In the genomic region with DNA sequence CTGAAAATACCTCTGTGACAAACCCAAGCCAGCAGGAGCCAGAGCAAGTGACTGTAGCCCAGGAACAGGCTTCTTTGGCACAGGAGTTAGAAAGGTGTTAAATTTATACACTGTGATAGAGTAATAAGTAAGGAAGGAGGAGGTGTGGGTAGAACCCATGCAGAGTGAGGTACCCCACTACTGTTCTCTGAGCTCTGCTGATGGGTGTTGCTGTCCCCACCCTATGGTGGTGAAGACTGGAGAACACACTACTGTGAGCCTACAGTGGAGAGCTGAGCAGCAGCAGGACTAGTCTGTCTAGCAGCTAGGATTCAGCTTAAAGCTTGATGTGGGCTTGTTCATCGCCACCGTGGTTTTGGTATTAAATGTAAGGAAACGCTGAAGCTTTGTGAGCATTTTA, we compare ENCODE assay signal across 32 mouse cellular contexts.
"Had no signal": no experiment of that assay in that cellular context is flagged by ENCODE, and none has a peak within 500 bp of the region (broad histone marks: within the 10 kb centered on the region; RNA-seq: fewer than 3 reads in every experiment).

No protein-coding gene starts in this region.

- H3K9me3 ChIP-seq: limb, embryonic 10.5 days; limb, embryonic 15.5 days; liver, embryonic 12.5 days; liver, embryonic 13.5 days; liver, embryonic 15.5 days; lung, embryonic 15.5 days; midbrain, embryonic 15.5 days; neural tube, embryonic 12.5 days; neural tube, embryonic 13.5 days had no signal

- H3K36me3 ChIP-seq: limb, embryonic 15.5 days; liver, embryonic 15.5 days; lung, embryonic 15.5 days; midbrain, embryonic 12.5 days; midbrain, embryonic 13.5 days; midbrain, embryonic 15.5 days; neural tube, embryonic 12.5 days; neural tube, embryonic 13.5 days had no signal

- H3K27ac ChIP-seq: limb, embryonic 10.5 days; limb, embryonic 12.5 days; limb, embryonic 13.5 days; limb, embryonic 15.5 days; liver, embryonic 12.5 days; liver, embryonic 13.5 days; liver, embryonic 14.5 days; liver, embryonic 15.5 days; lung, embryonic 15.5 days; macrophage; midbrain, embryonic 10.5 days; midbrain, embryonic 12.5 days; midbrain, embryonic 13.5 days; midbrain, embryonic 15.5 days; neural tube, embryonic 12.5 days; neural tube, embryonic 13.5 days had no signal

- H3K27me3 ChIP-seq: limb, embryonic 12.5 days; limb, embryonic 13.5 days; limb, embryonic 15.5 days; liver, embryonic 12.5 days; liver, embryonic 13.5 days; liver, embryonic 15.5 days; lung, embryonic 15.5 days; megakaryocyte, embryonic 14.5 days; midbrain, embryonic 12.5 days; midbrain, embryonic 13.5 days; midbrain, embryonic 15.5 days; neural tube, embryonic 12.5 days; neural tube, embryonic 13.5 days had no signal

- H3K4me2 ChIP-seq: limb, embryonic 12.5 days; limb, embryonic 13.5 days; limb, embryonic 15.5 days; liver, embryonic 11.5 days; liver, embryonic 12.5 days; liver, embryonic 13.5 days; liver, embryonic 15.5 days; lung, embryonic 14.5 days; lung, embryonic 15.5 days; midbrain, embryonic 12.5 days; midbrain, embryonic 13.5 days; midbrain, embryonic 15.5 days; neural tube, embryonic 12.5 days; neural tube, embryonic 13.5 days had no signal

- DNase-seq: left cerebral cortex, postnatal 4 days; liver; liver, embryonic 13.5 days; liver, postnatal 0 days; lung, adult 18-20 months; lung, adult 2 months; lung, embryonic 14.5 days; lung, postnatal 10 days; lung, postnatal 14 days; lung, postnatal 36 days; lung, postnatal 4 days; midbrain, embryonic 14.5 days had no signal

- H3K4me3 ChIP-seq: limb, embryonic 10.5 days; limb, embryonic 12.5 days; limb, embryonic 13.5 days; limb, embryonic 15.5 days; liver, embryonic 12.5 days; liver, embryonic 13.5 days; liver, embryonic 15.5 days; lung, embryonic 15.5 days; megakaryocyte, embryonic 14.5 days; midbrain, embryonic 10.5 days; midbrain, embryonic 12.5 days; midbrain, embryonic 13.5 days; midbrain, embryonic 15.5 days; myocyte; neural tube, embryonic 12.5 days; neural tube, embryonic 13.5 days had no signal

- H3K4me1 ChIP-seq: limb, embryonic 10.5 days; limb, embryonic 12.5 days; limb, embryonic 15.5 days; liver, embryonic 12.5 days; liver, embryonic 13.5 days; liver, embryonic 15.5 days; lung, embryonic 15.5 days; midbrain, embryonic 10.5 days; midbrain, embryonic 12.5 days; midbrain, embryonic 13.5 days; midbrain, embryonic 15.5 days; neural tube, embryonic 12.5 days; neural tube, embryonic 13.5 days had no signal

- ATAC-seq: liver, embryonic 12.5 days; liver, postnatal 0 days; lung, postnatal 0 days; midbrain, embryonic 13.5 days; midbrain, embryonic 15.5 days; midbrain, embryonic 16.5 days had no signal

- H3K9ac ChIP-seq: limb, embryonic 12.5 days; limb, embryonic 13.5 days; limb, embryonic 15.5 days; liver, embryonic 12.5 days; liver, embryonic 13.5 days; liver, embryonic 14.5 days; liver, embryonic 15.5 days; liver, postnatal 0 days; lung, embryonic 14.5 days; lung, embryonic 15.5 days; midbrain, embryonic 12.5 days; midbrain, embryonic 13.5 days; midbrain, embryonic 15.5 days; neural tube, embryonic 12.5 days; neural tube, embryonic 13.5 days had no signal
